Mouse (Mus musculus) ES-Bruce4 (cell line): ENCODE results near the gene Slc13a5.

ENCODE experiments used
- CTCF ChIP-seq: IDR thresholded peaks from one replicate; pipeline ENCODE4 v1.8.1; 2011; ENCODE audit warnings: low read depth, low read length
- EP300 ChIP-seq: IDR thresholded peaks from 2 replicates; pipeline ENCODE4 v1.6.1; 2011; ENCODE audit warnings: low read depth, low read length; ENCODE audit not compliant: insufficient read depth
- POLR2A ChIP-seq: IDR thresholded peaks from one replicate; pipeline ENCODE4 v1.8.1; 2011; ENCODE audit warnings: low read length; ENCODE audit not compliant: insufficient read depth

GRCm38 (mm10) chr11:72287126-72287525 is 20.1 kb upstream of the Slc13a5 start:
- no peak for TF ChIP-seq POLR2A
- no peak for TF ChIP-seq CTCF
- no peak for TF ChIP-seq EP300
